ENCODE assay signal across 10 mouse cellular contexts in the genomic region with DNA sequence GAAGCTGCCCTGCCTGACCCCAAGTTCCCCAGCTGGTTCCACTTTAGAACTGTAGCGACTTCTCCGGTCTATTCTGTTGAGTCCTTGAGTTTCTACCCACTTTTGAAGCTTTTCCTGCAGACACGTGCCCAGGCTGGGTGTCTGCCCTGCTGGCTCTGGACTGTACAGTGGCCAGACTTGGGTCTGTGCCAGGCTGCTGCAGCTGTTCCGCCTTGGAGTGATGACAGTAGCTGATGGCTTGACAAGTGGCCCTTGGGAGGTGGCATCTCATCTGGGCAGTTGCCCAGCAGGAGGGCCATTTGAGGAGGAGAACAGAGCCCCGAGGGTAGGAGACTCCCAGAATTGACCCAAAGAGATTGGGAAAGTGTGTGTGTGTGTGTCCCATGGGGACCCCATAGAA. TPM values are rescaled to one million over a fixed set of nuclear protein-coding genes. Genes with fewer than 3 reads are reported as not detected.
DNase-seq lines count a peak whose midpoint lies in the region; ATAC-seq lines count a peak whose summit lies in the region.
"Had no signal": no experiment of that assay in that cellular context is flagged by ENCODE, and none has a peak within 500 bp of the region (broad histone marks: within the 10 kb centered on the region; RNA-seq: fewer than 3 reads in every experiment).

No protein-coding gene starts in this region.

- peak; percentile 16 to 50 for DNase-seq in adrenal gland, adult (ENCODE audit: inconsistent age in 2 of 2, low spot score in 1 of 2)
- DNase-seq in adrenal gland, postnatal 4 days (ENCODE audit: low spot score in 2 of 2) = no peak
- peak; percentile 62 to 71 for DNase-seq in left cerebral cortex, postnatal 10 days (ENCODE audit: extremely low spot score in 1 of 2, low spot score in 2 of 2)
- DNase-seq in left cerebral cortex, adult 11 months (ENCODE audit: low spot score) = no peak
- DNase-seq in gastrocnemius, adult 8-10 months (ENCODE audit: low spot score in 2 of 2) = peak; percentile 12 to 15
- DNase-seq in layer of hippocampus, postnatal 10 days (ENCODE audit: low spot score in 2 of 2) = peak; percentile 62 to 68
- DNase-seq in embryonic facial prominence, embryonic 10.5 days (ENCODE audit: low spot score) = no peak
- DNase-seq: spleen, adult 18-20 months had no signal

- H3K27ac ChIP-seq in embryonic facial prominence, embryonic 10.5 days (replicated peaks) = no peak overlapping the region
- H3K27ac ChIP-seq: macrophage had no signal

- peaks cover 39% of the 10 kb centered on the region for H3K27me3 ChIP-seq in embryonic facial prominence, embryonic 10.5 days (replicated peaks; ENCODE audit: low read depth, poor library complexity, severe bottlenecking)

- WGBS in embryonic facial prominence, embryonic 10.5 days = 63% methylated on average over 5 of the region's 5 CpGs

- no peak overlapping the region for H3K4me3 ChIP-seq in embryonic facial prominence, embryonic 10.5 days

- no peak for ATAC-seq in frontal cortex, adult (ENCODE audit: low TSS enrichment)

- no peaks in the 10 kb centered on the region for H3K9me3 ChIP-seq in embryonic facial prominence, embryonic 10.5 days

- H3K4me1 ChIP-seq in embryonic facial prominence, embryonic 10.5 days = peaks cover 17% of the 10 kb centered on the region

- intact Hi-C loops in left cerebral cortex, postnatal 10 days (cut with DNase I) = no loop called here

- no peaks in the 10 kb centered on the region for H3K36me3 ChIP-seq in embryonic facial prominence, embryonic 10.5 days (replicated peaks)

RNA-seq across cellular contexts. Expression of gene Mpped1, which starts 6.8 kb away (rescaled TPM):
- total RNA-seq in adrenal gland, postnatal 4 days (2021) = 1 to 10 TPM in 1 of 2 experiments, under 1 TPM in 1; 0.50 to 1.6 TPM
- total RNA-seq in left cerebral cortex, postnatal 10 days (2021) = 100 to 1,000 TPM; 270 to 308 TPM
- total RNA-seq in gastrocnemius, adult 8-10 months (2022) = not detected
- 100 to 1,000 TPM; 174 to 177 TPM for total RNA-seq in layer of hippocampus, postnatal 10 days (2021)
- polyA plus RNA-seq in embryonic facial prominence, embryonic 10.5 days (2016; fragmentation: Nextera tagmentation; extraction: Ambion mirVana) = 6.4 and 7.0 TPM in 2 replicates
- polyA plus RNA-seq: macrophage had no signal

RNA-seq across cellular contexts. Expression of gene Scube1, which starts 47.6 kb away (rescaled TPM):
- 10 to 100 TPM; 12.2 to 14.5 TPM for total RNA-seq in adrenal gland, postnatal 4 days (2021)
- 10 to 100 TPM; 38.2 to 39.3 TPM for total RNA-seq in left cerebral cortex, postnatal 10 days (2021)
- total RNA-seq in gastrocnemius, adult 8-10 months (2022) = under 1 TPM; 0.12 to 0.35 (median 0.22) TPM
- total RNA-seq in layer of hippocampus, postnatal 10 days (2021) = 10 to 100 TPM; 14.8 to 17.6 TPM
- polyA plus RNA-seq in embryonic facial prominence, embryonic 10.5 days (2016; fragmentation: Nextera tagmentation; extraction: Ambion mirVana) = 51.4 and 52.4 TPM in 2 replicates
- polyA plus RNA-seq: macrophage had no signal

Comparison
In these comparisons a context has a peak if more than half of its experiments do, and no peak if none do; other contexts are left out.
1. DNase-seq: peak in adrenal gland, adult (2 of 2), left cerebral cortex, postnatal 10 days (2 of 2), gastrocnemius, adult 8-10 months (2 of 2) and layer of hippocampus, postnatal 10 days (2 of 2); none in adrenal gland, postnatal 4 days (0 of 2), left cerebral cortex, adult 11 months (single experiment) and embryonic facial prominence, embryonic 10.5 days (single experiment).
2. RNA of gene Mpped1, which starts 6.8 kb away (total RNA-seq): 270 to 308 TPM in left cerebral cortex, postnatal 10 days and 174 to 177 TPM in layer of hippocampus, postnatal 10 days; 0.50 to 1.6 TPM in adrenal gland, postnatal 4 days and not detected in gastrocnemius, adult 8-10 months; every median in the first group is over 10 times any median in the second.
3. RNA of gene Scube1, which starts 47.6 kb away (total RNA-seq): 38.2 to 39.3 TPM in left cerebral cortex, postnatal 10 days, 14.8 to 17.6 TPM in layer of hippocampus, postnatal 10 days and 12.2 to 14.5 TPM in adrenal gland, postnatal 4 days; 0.12 to 0.35 TPM in gastrocnemius, adult 8-10 months; every median in the first group is over 4 times any median in the second.